Mouse (Mus musculus) testis, adult 2 months (tissue): ENCODE measurements around the gene Zmym3.

Source experiments
- CTCF ChIP-seq: fragments of 200-500 bp; IDR thresholded peaks from 2 replicates; pipeline ENCODE4 v1.5.1; 2012; ENCODE audit warnings: low read depth, mild to moderate bottlenecking, inconsistent platforms, low read length, moderate library complexity; ENCODE audit not compliant: control insufficient read depth, insufficient read depth, insufficient replicate concordance
- POLR2A ChIP-seq: fragments of 200-500 bp; IDR thresholded peaks from 2 replicates; pipeline ENCODE4 v1.6.1; 2012; ENCODE audit warnings: low read depth, mild to moderate bottlenecking, inconsistent platforms, low read length, moderate library complexity; ENCODE audit not compliant: control insufficient read depth

- TF ChIP-seq POLR2A, result no peak
- TF ChIP-seq CTCF, result no peak
Observed at GRCm38 (mm10) chrX:101376190-101376968, 44.3 kb downstream of the Zmym3 start, which contains the start of gene Gjb1.
